Mouse (Mus musculus) liver, embryonic 16.5 days (tissue): ENCODE measurements around the gene Kmt2a. TPM values are rescaled to one million over a fixed set of nuclear protein-coding genes. Genes with fewer than 3 reads are reported as not detected.

Experiments
- ATAC-seq: fragments of 200-750 bp; cut with Nextera tagmentation; 2 replicates; pipeline ENCODE4 v1.8.0; 2017; ENCODE audit warnings: low read depth, mild to moderate bottlenecking, moderate number of reproducible peaks, moderate library complexity
- H3K27ac ChIP-seq: fragments of 300-500 bp; sonication (generic); 2 replicates; pipeline ENCODE4 v1.5.1; 2014; ENCODE audit warnings: mild to moderate bottlenecking, low read length
- H3K27me3 ChIP-seq: fragments of 300-500 bp; sonication (generic); 2 replicates; pipeline ENCODE4 v1.6.1; 2014; ENCODE audit warnings: low read depth, low read length, mixed read lengths; ENCODE audit not compliant: control insufficient read depth, insufficient read depth
- H3K36me3 ChIP-seq: fragments of 300-500 bp; sonication (generic); 2 replicates; pipeline ENCODE4 v1.6.1; 2014; ENCODE audit warnings: mild to moderate bottlenecking; ENCODE audit not compliant: control insufficient read depth, insufficient read depth
- H3K4me1 ChIP-seq: fragments of 300-500 bp; sonication (generic); 2 replicates; pipeline ENCODE4 v1.6.1; 2014; ENCODE audit warnings: low read depth, low read length, mixed read lengths; ENCODE audit not compliant: control insufficient read depth
- H3K4me2 ChIP-seq: fragments of 300-500 bp; sonication (generic); 2 replicates; pipeline ENCODE4 v1.6.1; 2014; ENCODE audit warnings: low read depth, low read length, mixed read lengths
- H3K4me3 ChIP-seq: fragments of 300-500 bp; sonication (generic); 2 replicates; pipeline ENCODE4 v1.5.1; 2014; ENCODE audit warnings: low read depth, mild to moderate bottlenecking, low read length
- H3K9ac ChIP-seq: fragments of 300-500 bp; sonication (generic); 2 replicates; pipeline ENCODE4 v1.6.1; 2014; ENCODE audit warnings: low read depth, low read length
- H3K9me3 ChIP-seq: fragments of 300-500 bp; sonication (generic); replicated peaks from 2 replicates; pipeline ENCODE4 v1.6.1; 2016; ENCODE audit warnings: low read length; ENCODE audit not compliant: control insufficient read depth
- WGBS: fragments of 180-500 bp; shearing (Covaris S2); extraction: QIAGEN DNeasy Blood & Tissue Kit; methylation state at CpG from one replicate; pipeline ENCODE4 v1.1.7; 2014; ENCODE audit not compliant: insufficient replicate concordance; 5-methylcytosine and 5-hydroxymethylcytosine counted together
- polyA plus RNA-seq: library from polyadenylated mRNA; unstranded; fragments of >200 nt; fragmentation: Nextera tagmentation; extraction: Ambion mirVana; gene quantifications from 2 replicates; pipeline ENCODE4 v1.2.1, GENCODE M21; 2015

Gene Kmt2a
- polyA plus RNA-seq, 1 experiment from 2014 or later = 3.0 TPM

DNA sequence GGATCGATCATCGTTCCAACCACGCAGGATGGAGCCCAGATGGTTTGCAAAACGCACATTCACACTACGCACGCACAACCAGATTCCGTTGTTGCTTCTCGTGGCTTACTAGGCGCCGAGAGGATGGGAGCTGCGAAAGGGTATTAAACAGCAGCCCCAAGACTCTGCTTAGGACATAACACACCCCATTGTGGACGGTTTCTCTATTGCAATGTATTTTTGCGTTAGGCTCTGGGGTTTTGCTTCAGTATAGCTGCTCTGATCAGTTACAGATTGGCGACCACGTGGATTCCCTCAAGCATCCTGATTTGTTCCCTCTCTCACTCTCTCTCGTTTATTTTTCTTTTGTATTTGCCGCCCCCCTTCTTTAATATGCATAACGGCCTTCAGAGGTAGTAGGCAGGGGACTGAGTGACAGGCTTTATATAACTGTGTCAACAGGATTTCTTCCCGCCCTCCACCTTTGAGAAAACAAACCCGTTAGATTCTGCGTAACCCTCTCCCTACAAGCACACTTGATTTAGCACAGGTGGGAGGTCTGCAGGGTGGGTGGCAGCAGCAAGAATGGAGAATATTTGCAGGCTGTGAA lies 2.0 kb upstream of the Kmt2a start:
- Histone ChIP-seq H3K4me1 (peaks cover 34% of the 10 kb centered on the region), H3K27me3 (no peaks in the 10 kb centered on the region; the same call in none of the 2 replicates), H3K9ac (no peak overlapping the region), H3K9me3 (no peaks in the 10 kb centered on the region), H3K27ac (no peak overlapping the region), H3K4me3 (peak overlapping the region; percentile 93), H3K36me3 (no peaks in the 10 kb centered on the region), H3K4me2 (peak overlapping the region; percentile 99)
- WGBS = 1% methylated on average over 21 of the region's 21 CpGs
- ATAC-seq = no peak

DNA sequence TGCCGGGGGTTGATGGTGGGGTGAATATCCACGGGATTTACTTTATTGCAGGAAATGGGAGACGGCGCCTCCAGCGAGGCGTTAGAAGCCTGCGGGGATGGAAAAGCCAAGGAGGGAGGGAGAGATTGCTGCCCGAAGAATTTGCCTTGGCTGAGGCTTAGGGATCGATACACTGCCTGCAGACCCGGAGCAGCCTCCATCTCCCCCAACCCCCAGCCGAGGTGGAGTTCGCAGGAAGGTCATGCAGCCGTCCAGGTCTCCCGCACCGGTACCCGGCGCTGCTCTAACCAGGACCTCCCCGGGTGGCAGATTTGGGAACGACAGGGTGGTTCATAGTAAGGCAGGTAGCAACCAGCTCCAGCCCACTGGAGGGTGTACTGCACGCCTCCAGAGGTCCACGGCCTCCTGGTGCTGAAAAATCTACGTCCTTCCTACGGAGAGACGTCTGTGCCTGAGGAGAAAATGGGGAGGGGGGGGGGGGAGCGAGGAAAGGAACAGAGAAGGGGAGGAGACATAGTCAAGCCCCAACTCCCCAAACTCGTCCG lies 1.4 kb upstream of the Kmt2a start:
- 0% methylated on average over 26 of the region's 27 CpGs for WGBS
- H3K27ac ChIP-seq = peak overlapping the region; percentile 22; the same call in 1 of the 2 replicates
- no peak for ATAC-seq

DNA sequence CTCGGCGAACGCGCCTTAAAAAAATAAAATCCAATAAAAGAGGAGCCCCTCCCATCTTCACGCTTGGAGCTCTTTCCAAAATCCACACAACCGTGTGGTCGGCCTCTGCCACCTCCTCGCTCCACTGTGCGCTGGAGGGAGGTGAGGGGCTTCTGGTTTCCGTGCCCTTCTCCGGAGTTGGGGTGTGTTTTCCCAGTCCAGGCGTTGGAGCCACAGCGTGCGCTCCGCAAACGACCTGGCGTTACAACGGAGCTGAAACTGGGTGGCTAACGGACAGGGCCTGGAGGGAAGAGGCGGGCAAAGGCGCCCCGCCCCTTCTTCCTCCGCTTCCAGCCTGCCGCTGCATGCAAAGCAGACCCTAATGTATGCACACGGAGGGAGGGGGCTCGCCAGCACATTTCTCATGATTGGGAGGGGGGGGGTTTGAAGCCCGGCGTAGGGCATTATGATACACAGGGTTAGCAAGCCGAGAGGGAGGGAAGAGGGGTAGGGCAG lies 892 bp upstream of the Kmt2a start:
- Histone ChIP-seq H3K4me3 (peak overlapping the region; percentile 93), H3K27ac (peak overlapping the region; percentile 93), H3K4me2 (peak overlapping the region; percentile 99), H3K4me1 (peaks cover 34% of the 10 kb centered on the region), H3K36me3 (no peaks in the 10 kb centered on the region), H3K9ac (peak overlapping the region; percentile 80), H3K27me3 (no peaks in the 10 kb centered on the region; the same call in none of the 2 replicates), H3K9me3 (no peaks in the 10 kb centered on the region)
- ATAC-seq = peak; percentile 51
- under 1% methylated on average over 28 of the region's 29 CpGs for WGBS

More for the DNA sequence above, 1.4 kb upstream of the Kmt2a start:
- Histone ChIP-seq H3K27me3 (no peaks in the 10 kb centered on the region; the same call in none of the 2 replicates), H3K9me3 (no peaks in the 10 kb centered on the region), H3K4me1 (peaks cover 34% of the 10 kb centered on the region), H3K36me3 (no peaks in the 10 kb centered on the region), H3K4me3 (peak overlapping the region; percentile 93), H3K4me2 (peak overlapping the region; percentile 99), H3K9ac (peak overlapping the region; percentile 80)

DNA sequence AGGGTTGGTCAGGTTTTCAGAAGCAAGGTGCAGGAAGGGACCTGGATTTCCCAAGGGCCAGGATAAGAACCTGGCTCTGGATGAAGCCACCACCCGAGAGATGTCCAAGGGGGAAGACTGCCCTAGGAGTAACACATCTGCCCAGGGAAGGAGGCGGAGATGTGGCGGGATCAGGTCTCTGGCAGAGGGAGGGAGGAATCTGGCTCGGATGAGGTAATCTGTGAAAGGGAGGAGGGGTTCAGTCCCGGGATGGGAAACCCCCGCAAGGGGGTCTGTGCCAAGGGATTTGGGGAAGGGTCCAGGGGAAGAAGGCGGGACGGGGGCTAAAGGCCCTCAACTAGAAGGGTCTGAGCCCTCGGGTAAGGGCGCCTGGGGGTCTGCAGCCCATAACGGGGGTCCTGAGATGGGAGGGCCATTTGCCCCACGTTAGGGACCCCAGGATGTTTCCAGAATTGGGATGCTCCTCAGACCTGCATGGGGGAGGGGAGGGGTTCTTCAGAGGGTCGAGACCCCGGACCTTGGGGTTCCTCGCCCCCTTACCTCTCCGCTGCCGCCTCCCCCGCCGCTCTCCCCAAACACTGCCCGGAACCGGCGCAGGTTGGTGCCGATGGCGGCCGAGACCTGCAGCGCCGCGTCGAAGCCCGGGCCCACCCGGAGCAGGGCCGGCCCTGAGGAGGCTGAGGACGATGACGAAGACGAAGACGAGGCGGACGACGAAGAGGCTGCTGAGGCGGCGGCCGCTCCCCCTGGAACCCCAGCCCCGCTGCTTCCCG lies 601 bp downstream of the Kmt2a start:
- H3K9ac ChIP-seq = peak overlapping the region; percentile 92
- peak overlapping the region; percentile 99 for H3K4me2 ChIP-seq
- H3K4me1 ChIP-seq = peaks cover 34% of the 10 kb centered on the region
- H3K36me3 ChIP-seq = no peaks in the 10 kb centered on the region
- 0% methylated on average over 44 of the region's 44 CpGs for WGBS
- ATAC-seq = peak; percentile 7
- peak overlapping the region; percentile 86 for H3K27ac ChIP-seq
- no peaks in the 10 kb centered on the region; the same call in none of the 2 replicates for H3K27me3 ChIP-seq
- no peaks in the 10 kb centered on the region for H3K9me3 ChIP-seq
- peak overlapping the region; percentile 93 for H3K4me3 ChIP-seq

DNA sequence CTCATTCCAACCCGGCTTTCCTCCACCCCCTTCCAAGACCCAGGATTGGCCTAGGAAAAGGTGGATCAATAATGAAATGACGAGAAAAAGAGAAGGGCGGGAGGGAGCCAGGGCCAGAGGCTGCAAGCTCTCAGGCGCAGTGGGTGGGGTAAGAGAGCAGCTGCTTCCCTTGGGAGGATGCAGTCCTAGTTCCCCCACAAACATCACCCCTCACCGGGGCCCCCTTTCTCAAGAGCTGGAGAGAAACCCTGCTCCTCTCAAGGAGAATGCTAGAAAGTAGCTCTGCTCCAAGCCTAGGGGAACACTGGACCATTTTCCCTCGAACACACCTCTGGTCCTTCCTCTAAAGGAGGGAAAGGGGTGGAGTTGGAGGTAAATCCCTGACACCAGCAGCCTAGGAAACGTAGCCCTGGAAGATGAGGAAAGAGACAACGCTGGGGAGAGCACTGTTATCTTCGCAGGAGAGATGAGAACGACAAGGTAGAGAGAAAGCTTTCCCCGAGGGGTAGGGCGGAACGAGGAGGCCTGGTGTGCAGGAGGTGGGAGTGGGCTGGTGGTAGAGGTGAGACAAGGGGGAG lies 1.3 kb downstream of the Kmt2a start:
- H3K27me3 ChIP-seq = no peaks in the 10 kb centered on the region; the same call in none of the 2 replicates
- H3K9ac ChIP-seq = peak overlapping the region; percentile 92
- WGBS = under 1% methylated on average over 13 of the region's 13 CpGs
- ATAC-seq = no peak
- H3K4me2 ChIP-seq = peak overlapping the region; percentile 99
- peaks cover 34% of the 10 kb centered on the region for H3K4me1 ChIP-seq
- no peaks in the 10 kb centered on the region for H3K36me3 ChIP-seq
- H3K9me3 ChIP-seq = no peaks in the 10 kb centered on the region
- peak overlapping the region; percentile 2 for H3K27ac ChIP-seq
- H3K4me3 ChIP-seq = peak overlapping the region; percentile 93

DNA sequence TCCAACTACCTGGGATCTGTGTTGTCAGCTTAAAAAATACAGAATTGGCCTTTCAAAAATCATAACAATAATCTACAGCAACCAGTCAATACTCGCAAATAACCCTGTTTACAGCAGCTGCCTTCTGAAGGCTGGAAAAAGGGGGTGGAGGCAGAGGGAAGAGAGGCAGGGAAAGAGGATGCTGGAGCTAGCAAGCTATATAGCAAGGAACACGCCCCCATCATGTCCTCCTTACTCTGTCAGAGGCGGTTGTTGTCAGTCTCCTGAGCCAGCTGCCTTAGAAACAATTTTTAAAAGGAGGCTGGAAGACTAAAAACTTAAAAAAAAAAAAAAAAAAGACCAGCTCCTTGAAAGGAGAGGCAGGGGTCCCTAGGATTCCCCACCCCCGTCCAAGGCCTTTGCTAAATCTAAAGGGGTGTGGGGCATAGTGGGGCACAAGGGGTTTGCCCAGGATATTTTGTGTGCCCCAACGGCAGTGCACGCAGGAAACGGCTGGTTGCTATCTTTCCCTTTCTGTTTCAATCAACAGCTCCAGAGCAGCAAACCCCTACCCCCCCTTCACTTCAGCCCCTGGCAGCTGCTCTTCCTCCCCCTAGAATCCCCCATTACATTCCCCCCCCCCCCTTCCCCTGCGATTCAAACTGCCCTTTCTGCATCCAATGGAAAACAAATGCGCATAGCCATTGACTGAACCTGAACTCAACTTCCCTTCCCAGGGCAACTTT lies 2.2 kb downstream of the Kmt2a start:
- Histone ChIP-seq H3K4me3 (peak overlapping the region; percentile 93), H3K27me3 (no peaks in the 10 kb centered on the region; the same call in none of the 2 replicates), H3K36me3 (no peaks in the 10 kb centered on the region), H3K27ac (peak overlapping the region; percentile 2; the same call in 1 of the 2 replicates), H3K9me3 (no peaks in the 10 kb centered on the region), H3K9ac (peak overlapping the region; percentile 92; the same call in 1 of the 2 replicates), H3K4me1 (peaks cover 34% of the 10 kb centered on the region), H3K4me2 (peak overlapping the region; percentile 99)
- 11% methylated on average over 9 of the region's 9 CpGs for WGBS
- ATAC-seq = no peak

DNA sequence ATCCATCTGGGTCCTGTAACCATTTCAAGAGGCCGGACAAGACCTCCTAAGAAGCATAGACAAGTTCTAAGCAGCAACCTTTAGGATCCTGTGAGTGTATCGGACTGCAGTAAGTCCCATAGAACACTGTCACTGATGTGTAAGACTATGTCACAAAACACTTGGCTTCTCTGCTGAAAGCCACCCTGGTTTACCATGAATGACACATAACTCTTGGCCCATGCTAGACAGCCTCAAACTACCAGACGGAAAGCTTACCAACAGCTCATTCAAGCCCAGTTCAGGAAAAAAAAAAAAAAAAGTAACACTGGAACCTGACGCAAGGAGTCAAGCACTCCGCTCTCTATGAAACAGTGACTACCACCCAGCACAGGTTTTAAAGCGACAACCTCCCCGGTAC lies 3.4 kb downstream of the Kmt2a start:
- whole genome bisulfite sequencing = 85% methylated on average over 7 of the region's 7 CpGs
- Histone ChIP-seq H3K27me3 (no peaks in the 10 kb centered on the region), H3K4me3 (no peak overlapping the region), H3K4me2 (no peak overlapping the region), H3K36me3 (no peaks in the 10 kb centered on the region), H3K9me3 (no peaks in the 10 kb centered on the region), H3K27ac (no peak overlapping the region), H3K4me1 (peaks cover 32% of the 10 kb centered on the region), H3K9ac (no peak overlapping the region)
- ATAC-seq = no peak

DNA sequence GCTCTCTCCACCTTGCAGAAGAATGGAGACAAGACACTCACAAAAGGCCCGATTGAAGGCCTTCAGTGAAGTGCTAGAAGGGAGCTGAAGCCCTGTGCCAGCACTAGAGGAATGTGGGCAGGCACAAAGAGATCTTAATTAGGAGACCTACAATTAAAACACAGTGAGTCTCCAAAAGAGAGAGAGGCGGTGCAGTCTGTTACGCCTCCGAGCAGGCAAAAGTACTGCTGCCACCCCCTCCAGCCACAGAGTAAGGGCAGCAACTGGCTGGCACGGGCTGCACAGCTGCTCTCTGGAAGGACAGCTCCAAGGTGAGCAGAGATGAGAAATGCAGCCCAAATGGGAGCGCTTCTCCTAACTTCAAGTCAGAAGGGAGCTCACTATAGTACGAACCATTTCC lies 5.6 kb downstream of the Kmt2a start:
- H3K4me1 ChIP-seq = peaks cover 25% of the 10 kb centered on the region
- 75% methylated on average over 7 of the region's 7 CpGs for WGBS
- no peaks in the 10 kb centered on the region for H3K36me3 ChIP-seq

More for the DNA sequence above, 5.6 kb downstream of the Kmt2a start:
- H3K27me3 ChIP-seq = no peaks in the 10 kb centered on the region
- H3K4me2 ChIP-seq = no peak overlapping the region
- no peak for ATAC-seq
- no peaks in the 10 kb centered on the region for H3K9me3 ChIP-seq
- no peak overlapping the region for H3K9ac ChIP-seq
- H3K4me3 ChIP-seq = no peak overlapping the region
- no peak overlapping the region for H3K27ac ChIP-seq
